Mouse (Mus musculus): ENCODE measurements around the gene Ccdc57. TPM values are rescaled to one million over a fixed set of nuclear protein-coding genes. Genes with fewer than 3 reads are reported as not detected.

The Ccdc57 gene
- polyA plus RNA-seq, 1 experiment from 2014 or later = 5.1 TPM

DNA sequence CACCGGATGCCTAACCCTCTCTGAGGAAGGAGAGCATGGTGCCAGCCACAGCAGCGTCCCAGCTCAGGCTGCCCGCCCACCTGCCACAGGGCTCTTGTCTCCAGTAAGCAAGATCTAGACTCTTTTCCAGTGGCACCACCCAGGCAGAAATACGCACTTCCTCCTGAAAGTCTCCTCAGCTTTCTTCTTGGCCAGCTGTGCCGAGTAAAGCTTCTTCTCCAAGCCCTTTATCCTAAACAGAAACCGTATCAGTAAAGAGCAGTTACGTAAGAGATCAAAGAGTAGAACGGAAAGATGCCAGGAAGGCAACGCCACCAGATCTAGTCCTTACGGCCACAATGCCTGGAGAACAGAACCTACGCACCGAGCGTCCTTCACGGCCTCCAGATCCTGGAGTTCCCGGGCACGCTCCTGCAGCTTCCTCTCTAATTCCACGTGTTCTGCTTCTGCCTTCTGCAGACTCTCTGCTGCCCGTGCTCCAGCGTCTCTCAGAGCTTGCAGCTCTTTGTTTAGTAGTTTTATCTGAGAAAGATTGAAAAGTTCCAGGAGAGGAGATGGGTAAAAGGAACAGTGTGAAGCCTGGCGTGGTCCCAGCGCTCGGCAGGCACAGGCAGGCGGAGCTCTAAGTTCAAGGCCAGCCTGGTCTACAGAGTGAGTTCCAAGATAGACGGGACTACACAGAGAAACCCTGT lies 29.4 kb downstream of the Ccdc57 start:
- no peaks in the 10 kb centered on the region for H3K9me3 ChIP-seq (ENCODE audit: control insufficient read depth, low read length)
- WGBS = 78% methylated on average over 24 of the region's 24 CpGs
- no peak overlapping the region for H3K4me2 ChIP-seq (ENCODE audit: low read depth, severe bottlenecking)
- ATAC-seq (ENCODE audit: insufficient number of reproducible peaks, low FRiP score, low TSS enrichment, low read depth) (no peak), DNase-seq (ENCODE audit: low spot score) (no peak)
- no peak overlapping the region for H3K27ac ChIP-seq (replicated peaks; ENCODE audit: low read depth, low read length)
- H3K36me3 ChIP-seq (ENCODE audit: control insufficient read depth, insufficient read depth, low read length) = peaks cover 3% of the 10 kb centered on the region; the same call in 1 of the 2 replicates
- no peak overlapping the region for H3K9ac ChIP-seq (ENCODE audit: low read length)
- H3K4me3 ChIP-seq (ENCODE audit: low read depth, low read length) = no peak overlapping the region
- H3K4me1 ChIP-seq (ENCODE audit: control insufficient read depth, insufficient read depth, low read length) = no peaks in the 10 kb centered on the region
- H3K27me3 ChIP-seq (ENCODE audit: control insufficient read depth, insufficient read depth, low read length) = no peaks in the 10 kb centered on the region

DNA sequence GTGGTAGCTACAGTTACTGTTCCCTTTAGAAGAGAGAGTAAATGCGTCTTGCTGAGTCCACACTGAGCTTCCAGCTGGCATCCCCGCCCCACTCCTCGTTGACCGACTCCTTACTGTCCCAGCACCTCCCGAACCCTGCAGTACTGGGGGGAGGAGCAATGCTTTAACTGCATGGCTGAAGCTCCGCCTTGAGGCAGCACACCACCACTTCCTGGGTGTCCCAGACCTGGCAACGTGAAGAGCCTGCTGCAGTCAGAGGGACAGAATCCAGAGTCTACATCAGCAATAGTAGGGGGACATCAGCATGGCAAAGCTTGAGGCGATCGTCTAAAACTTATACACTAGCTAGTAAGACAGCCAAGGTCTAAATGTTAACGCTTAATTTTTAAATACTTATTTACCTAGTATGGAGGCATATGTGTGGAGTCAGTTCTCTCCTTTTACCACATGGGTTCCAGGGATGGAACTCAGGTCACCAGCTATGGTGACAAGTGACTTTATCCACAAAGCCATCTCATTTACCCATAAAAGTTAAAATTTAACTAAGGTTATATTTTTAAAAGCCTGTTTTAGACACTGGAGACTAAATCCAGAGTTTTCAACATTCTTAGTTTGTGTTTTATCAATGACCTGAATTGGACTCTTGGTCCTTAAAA lies 30.1 kb downstream of the Ccdc57 start:
- H3K9ac ChIP-seq (ENCODE audit: low read length) = no peak overlapping the region
- H3K4me1 ChIP-seq (ENCODE audit: control insufficient read depth, insufficient read depth, low read length) = no peaks in the 10 kb centered on the region
- H3K9me3 ChIP-seq (ENCODE audit: control insufficient read depth, low read length) = no peaks in the 10 kb centered on the region
- H3K36me3 ChIP-seq (ENCODE audit: control insufficient read depth, insufficient read depth, low read length) = peaks cover 3% of the 10 kb centered on the region; the same call in 1 of the 2 replicates
- no peak for DNase-seq (ENCODE audit: low spot score)
- no peak overlapping the region for H3K27ac ChIP-seq (replicated peaks; ENCODE audit: low read depth, low read length)
- 48% methylated on average over 10 of the region's 10 CpGs for WGBS
- H3K27me3 ChIP-seq (ENCODE audit: control insufficient read depth, insufficient read depth, low read length) = no peaks in the 10 kb centered on the region
- ATAC-seq (ENCODE audit: insufficient number of reproducible peaks, low FRiP score, low TSS enrichment, low read depth) = no peak
- no peak overlapping the region for H3K4me3 ChIP-seq (ENCODE audit: low read depth, low read length)
- H3K4me2 ChIP-seq (ENCODE audit: low read depth, severe bottlenecking) = no peak overlapping the region

DNA sequence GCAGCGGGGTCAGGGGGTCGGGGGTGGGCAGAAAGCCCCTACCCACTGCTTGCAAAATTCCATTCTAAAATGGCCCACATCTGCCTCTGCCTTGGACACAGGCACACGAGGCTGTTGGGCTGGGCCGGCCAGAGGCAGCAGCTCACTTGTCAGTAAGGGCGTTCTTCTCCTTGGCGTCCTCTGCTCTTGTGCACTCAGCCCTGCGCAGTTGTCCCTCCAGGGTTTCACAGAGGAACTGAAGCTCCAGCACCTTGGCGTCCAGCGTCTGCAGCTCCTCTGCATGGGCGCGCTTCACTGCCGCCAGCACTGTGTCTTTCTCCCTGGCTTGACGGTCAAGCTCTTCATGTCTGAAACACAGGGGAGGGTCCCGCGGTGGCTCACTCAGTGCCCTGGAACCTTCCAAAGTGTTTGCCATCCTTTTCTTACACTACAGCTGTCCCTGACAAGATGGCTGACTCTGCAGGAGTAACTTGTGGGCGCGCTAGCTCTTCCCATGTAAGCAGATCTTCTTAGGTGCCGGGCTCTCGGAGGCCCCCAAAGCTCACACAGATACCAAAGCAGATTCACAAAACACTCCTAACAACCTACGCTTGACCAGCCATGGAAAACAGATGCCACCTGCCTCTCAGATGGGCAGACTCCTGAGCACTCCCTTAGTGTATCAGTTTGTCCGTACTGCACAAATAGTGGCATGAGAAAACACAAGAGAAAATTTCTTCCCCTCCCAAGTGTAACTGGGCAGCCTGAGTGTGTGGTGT lies 30.8 kb downstream of the Ccdc57 start:
- H3K4me1 ChIP-seq (ENCODE audit: control insufficient read depth, insufficient read depth, low read length) = no peaks in the 10 kb centered on the region
- no peak overlapping the region for H3K4me2 ChIP-seq (ENCODE audit: low read depth, severe bottlenecking)
- no peak overlapping the region for H3K27ac ChIP-seq (replicated peaks; ENCODE audit: low read depth, low read length)
- H3K9ac ChIP-seq (ENCODE audit: low read length) = no peak overlapping the region
- H3K4me3 ChIP-seq (ENCODE audit: low read depth, low read length) = no peak overlapping the region
- ATAC-seq (ENCODE audit: insufficient number of reproducible peaks, low FRiP score, low TSS enrichment, low read depth) = no peak
- no peaks in the 10 kb centered on the region for H3K9me3 ChIP-seq (ENCODE audit: control insufficient read depth, low read length)
- DNase-seq (ENCODE audit: low spot score) = no peak
- 82% methylated on average over 21 of the region's 21 CpGs for WGBS
- H3K36me3 ChIP-seq (ENCODE audit: control insufficient read depth, insufficient read depth, low read length) = peaks cover 3% of the 10 kb centered on the region; the same call in 1 of the 2 replicates
- H3K27me3 ChIP-seq (ENCODE audit: control insufficient read depth, insufficient read depth, low read length) = no peaks in the 10 kb centered on the region

DNA sequence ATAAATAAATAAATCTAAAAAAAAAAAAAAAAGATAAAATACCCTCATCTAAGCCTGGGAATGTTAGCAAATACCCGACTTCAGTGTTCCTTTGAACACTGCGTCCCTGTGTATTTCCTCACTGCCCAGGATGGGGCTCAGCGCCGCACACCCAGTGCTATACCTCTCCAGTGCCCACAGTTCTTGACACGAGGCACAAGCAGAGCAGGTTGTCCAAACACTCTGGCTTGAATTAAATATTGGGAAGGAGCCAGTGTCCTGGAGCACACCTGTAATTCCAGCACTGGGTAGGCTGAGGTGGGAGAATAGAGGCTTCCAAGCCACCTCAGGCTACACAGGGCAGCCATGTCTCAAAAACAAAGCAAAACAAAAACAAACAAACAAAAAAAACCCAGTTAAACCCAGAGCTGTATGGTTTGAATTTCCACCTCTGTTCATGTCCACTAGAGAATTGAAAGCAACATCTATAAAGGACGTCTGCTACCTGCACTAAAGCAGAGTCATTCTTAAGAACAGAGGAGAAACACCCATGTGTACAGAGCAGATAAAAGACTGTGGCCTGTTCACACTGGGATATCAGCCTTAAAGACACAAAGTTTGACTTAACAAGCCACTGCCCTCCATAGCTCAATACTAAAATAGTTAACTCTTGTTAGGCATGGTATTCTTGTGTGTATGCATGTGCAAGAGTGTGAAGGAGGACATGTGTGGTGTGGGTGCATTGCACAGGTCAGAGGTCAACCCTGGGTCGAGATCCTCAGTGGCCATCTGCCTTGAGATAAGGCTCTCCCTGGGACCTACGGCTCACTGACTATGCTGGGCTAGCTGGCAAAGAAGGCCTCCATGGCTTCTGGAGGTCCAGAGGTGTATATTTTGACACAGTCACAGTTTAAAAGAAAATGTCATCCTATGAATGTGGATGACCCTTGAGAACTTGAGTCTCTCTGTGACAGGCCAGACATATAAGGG lies 32.1 kb downstream of the Ccdc57 start:
- no peak overlapping the region for H3K27ac ChIP-seq (replicated peaks; ENCODE audit: low read depth, low read length)

DNA sequence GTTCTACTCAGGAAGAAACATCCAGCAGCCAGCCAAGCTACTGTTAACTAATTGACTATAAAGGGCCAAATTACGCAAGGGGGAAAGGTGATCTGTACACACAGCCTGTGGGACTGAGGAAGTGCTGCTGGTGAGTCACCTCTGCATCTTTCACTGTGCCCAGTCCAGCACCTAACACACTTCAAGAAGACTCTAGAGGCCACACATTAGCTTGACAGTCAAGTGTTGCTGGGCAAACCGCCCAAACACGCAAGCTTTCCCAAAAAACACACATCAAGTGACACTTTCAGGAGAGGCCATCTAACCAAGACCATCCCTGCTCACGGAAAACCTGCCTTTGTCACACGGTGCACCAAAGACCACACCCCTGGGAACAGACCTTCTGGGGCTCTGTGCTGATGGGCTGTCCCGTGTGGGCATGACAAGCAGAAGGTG lies 34.5 kb downstream of the Ccdc57 start:
- DNase-seq (ENCODE audit: low spot score) (no peak), ATAC-seq (ENCODE audit: insufficient number of reproducible peaks, low FRiP score, low TSS enrichment, low read depth) (no peak)
- Histone ChIP-seq H3K9me3 (ENCODE audit: control insufficient read depth, low read length) (no peaks in the 10 kb centered on the region), H3K4me2 (ENCODE audit: low read depth, severe bottlenecking) (no peak overlapping the region), H3K27ac (replicated peaks; ENCODE audit: low read depth, low read length) (no peak overlapping the region), H3K27me3 (ENCODE audit: control insufficient read depth, insufficient read depth, low read length) (no peaks in the 10 kb centered on the region), H3K4me3 (ENCODE audit: low read depth, low read length) (no peak overlapping the region), H3K36me3 (ENCODE audit: control insufficient read depth, insufficient read depth, low read length) (peaks cover 3% of the 10 kb centered on the region; the same call in 1 of the 2 replicates), H3K4me1 (ENCODE audit: control insufficient read depth, insufficient read depth, low read length) (no peaks in the 10 kb centered on the region), H3K9ac (ENCODE audit: low read length) (no peak overlapping the region)
- WGBS = 86% methylated on average over 6 of the region's 6 CpGs

More for the DNA sequence above, 32.1 kb downstream of the Ccdc57 start:
- no peak for DNase-seq (ENCODE audit: low spot score)
- Histone ChIP-seq H3K27me3 (ENCODE audit: control insufficient read depth, insufficient read depth, low read length) (no peaks in the 10 kb centered on the region), H3K4me2 (ENCODE audit: low read depth, severe bottlenecking) (no peak overlapping the region), H3K9me3 (ENCODE audit: control insufficient read depth, low read length) (no peaks in the 10 kb centered on the region), H3K9ac (ENCODE audit: low read length) (no peak overlapping the region), H3K36me3 (ENCODE audit: control insufficient read depth, insufficient read depth, low read length) (peaks cover 3% of the 10 kb centered on the region; the same call in 1 of the 2 replicates), H3K4me3 (ENCODE audit: low read depth, low read length) (no peak overlapping the region), H3K4me1 (ENCODE audit: control insufficient read depth, insufficient read depth, low read length) (no peaks in the 10 kb centered on the region)
- no peak for ATAC-seq (ENCODE audit: insufficient number of reproducible peaks, low FRiP score, low TSS enrichment, low read depth)
- WGBS = 85% methylated on average over 8 of the region's 8 CpGs

DNA sequence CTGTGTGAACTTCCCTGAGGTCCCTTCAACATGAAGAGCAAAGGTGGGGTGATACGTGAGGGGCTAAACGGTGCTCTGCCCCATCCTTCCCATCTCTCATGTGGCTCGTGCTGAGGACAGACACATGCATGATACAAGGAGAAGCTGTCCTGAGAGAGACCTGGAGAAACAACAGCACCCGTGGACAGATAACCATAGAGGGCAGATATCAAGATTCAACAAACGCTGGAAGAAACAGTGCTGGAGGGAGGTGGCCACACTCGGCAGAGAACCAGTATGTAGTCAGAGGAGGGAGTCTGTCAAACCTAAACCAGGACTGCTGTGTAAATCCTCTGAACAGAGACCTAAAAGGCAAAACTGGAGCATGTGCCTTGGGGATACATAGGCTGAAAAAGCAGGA lies 37.2 kb downstream of the Ccdc57 start:
- Histone ChIP-seq H3K9me3 (ENCODE audit: control insufficient read depth, low read length) (no peaks in the 10 kb centered on the region), H3K9ac (ENCODE audit: low read length) (no peak overlapping the region), H3K27ac (replicated peaks; ENCODE audit: low read depth, low read length) (no peak overlapping the region), H3K4me2 (ENCODE audit: low read depth, severe bottlenecking) (no peak overlapping the region), H3K27me3 (ENCODE audit: control insufficient read depth, insufficient read depth, low read length) (no peaks in the 10 kb centered on the region), H3K4me1 (ENCODE audit: control insufficient read depth, insufficient read depth, low read length) (no peaks in the 10 kb centered on the region), H3K4me3 (ENCODE audit: low read depth, low read length) (no peak overlapping the region), H3K36me3 (ENCODE audit: control insufficient read depth, insufficient read depth, low read length) (no peaks in the 10 kb centered on the region; the same call in 1 of the 2 replicates)
- 88% methylated on average over 6 of the region's 6 CpGs for WGBS
- no peak for DNase-seq (ENCODE audit: low spot score)
- ATAC-seq (ENCODE audit: insufficient number of reproducible peaks, low FRiP score, low TSS enrichment, low read depth) = no peak

DNA sequence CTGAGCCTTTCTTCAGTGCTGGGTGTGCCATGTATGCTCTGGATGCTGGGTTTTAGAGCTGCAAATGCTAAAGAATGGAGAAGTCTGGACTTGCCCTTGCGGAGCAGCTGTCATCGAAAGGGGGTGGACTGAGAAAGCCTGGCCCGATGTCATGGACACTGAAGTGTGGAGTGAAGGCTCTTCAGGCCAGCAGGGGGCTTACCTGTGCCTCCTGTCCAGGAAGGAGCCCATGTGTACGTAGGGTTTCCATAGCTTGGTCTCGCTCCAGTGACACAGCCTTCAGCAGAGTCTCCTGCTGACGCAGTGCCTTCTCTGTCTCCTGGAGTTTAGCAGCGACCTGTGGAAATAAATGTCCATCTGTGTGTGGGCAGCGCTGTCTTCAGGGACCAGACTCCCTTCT lies 38.3 kb downstream of the Ccdc57 start:
- Histone ChIP-seq H3K27ac (replicated peaks; ENCODE audit: low read depth, low read length) (no peak overlapping the region), H3K27me3 (ENCODE audit: control insufficient read depth, insufficient read depth, low read length) (no peaks in the 10 kb centered on the region), H3K9me3 (ENCODE audit: control insufficient read depth, low read length) (no peaks in the 10 kb centered on the region), H3K9ac (ENCODE audit: low read length) (no peak overlapping the region), H3K4me3 (ENCODE audit: low read depth, low read length) (no peak overlapping the region), H3K4me1 (ENCODE audit: control insufficient read depth, insufficient read depth, low read length) (no peaks in the 10 kb centered on the region), H3K36me3 (ENCODE audit: control insufficient read depth, insufficient read depth, low read length) (no peaks in the 10 kb centered on the region; the same call in 1 of the 2 replicates), H3K4me2 (ENCODE audit: low read depth, severe bottlenecking) (no peak overlapping the region)
- no peak for ATAC-seq (ENCODE audit: insufficient number of reproducible peaks, low FRiP score, low TSS enrichment, low read depth)
- DNase-seq (ENCODE audit: low spot score) = no peak
- 88% methylated on average over 8 of the region's 8 CpGs for WGBS

Data from limb, embryonic 11.5 days (tissue).